Mouse (Mus musculus): ENCODE results near the gene Slc39a10. TPM values are rescaled to one million over a fixed set of nuclear protein-coding genes. Genes with fewer than 3 reads are reported as not detected.
"Not testable (repeated sequence)": the region's sequence is repeated elsewhere in the genome, so short reads cannot be mapped to it uniquely, and the experiment has no call there.

Gene Slc39a10
- polyA plus RNA-seq, 1 experiment from 2014 or later: 21.6 TPM

- ATAC-seq (ENCODE audit: low FRiP score, low TSS enrichment): no peak
- Histone ChIP-seq H3K4me2 (replicated peaks; ENCODE audit: low read depth) (no peak overlapping the region), H3K36me3 (ENCODE audit: control insufficient read depth, insufficient read depth, low read length) (no peaks in the 10 kb centered on the region), H3K9me3 (ENCODE audit: control insufficient read depth, low read length) (no peaks in the 10 kb centered on the region), H3K27me3 (ENCODE audit: control insufficient read depth, insufficient read depth, low read length) (no peaks in the 10 kb centered on the region), H3K4me1 (replicated peaks; ENCODE audit: control insufficient read depth, insufficient read depth) (no peaks in the 10 kb centered on the region), H3K9ac (ENCODE audit: low read length) (no peak overlapping the region), H3K27ac (replicated peaks) (no peak overlapping the region), H3K4me3 (ENCODE audit: low read depth, low read length) (no peak overlapping the region)
- WGBS: 57% methylated on average over 4 of the region's 4 CpGs
- TF ChIP-seq EP300 (optimal IDR thresholded peaks at IDR 0.05) (no peak), CTCF (IDR thresholded peaks at IDR 0.05; ENCODE audit: low read depth) (no peak)
- no peak for DNase-seq (ENCODE audit: low spot score)
Measured at GRCm38 (mm10) chr1:46843406-46843805, 49.2 kb downstream of the Slc39a10 start.

GRCm38 (mm10) chr1:46831927-46832326 is 60.7 kb downstream of the Slc39a10 start:
- WGBS: 91% methylated on average over 5 of the region's 5 CpGs
- no peaks in the 10 kb centered on the region for H3K4me1 ChIP-seq (replicated peaks; ENCODE audit: control insufficient read depth, insufficient read depth)

GRCm38 (mm10) chr1:46830066-46830843 is 62.4 kb downstream of the Slc39a10 start:
- Histone ChIP-seq H3K4me3 (ENCODE audit: low read depth, low read length) (no peak overlapping the region), H3K27ac (replicated peaks) (no peak overlapping the region), H3K27me3 (ENCODE audit: control insufficient read depth, insufficient read depth, low read length) (no peaks in the 10 kb centered on the region), H3K4me2 (replicated peaks; ENCODE audit: low read depth) (no peak overlapping the region), H3K9me3 (ENCODE audit: control insufficient read depth, low read length) (no peaks in the 10 kb centered on the region), H3K9ac (ENCODE audit: low read length) (no peak overlapping the region), H3K36me3 (ENCODE audit: control insufficient read depth, insufficient read depth, low read length) (no peaks in the 10 kb centered on the region), H3K4me1 (replicated peaks; ENCODE audit: control insufficient read depth, insufficient read depth) (no peaks in the 10 kb centered on the region)
- WGBS: 89% methylated on average over 2 of the region's 2 CpGs
- TF ChIP-seq EP300 (optimal IDR thresholded peaks at IDR 0.05) (no peak), CTCF (IDR thresholded peaks at IDR 0.05; ENCODE audit: low read depth) (no peak)
- DNase-seq (ENCODE audit: low spot score) (no peak), ATAC-seq (ENCODE audit: low FRiP score, low TSS enrichment) (no peak)

More at GRCm38 (mm10) chr1:46831927-46832326, 60.7 kb downstream of the Slc39a10 start:
- no peaks in the 10 kb centered on the region for H3K27me3 ChIP-seq (ENCODE audit: control insufficient read depth, insufficient read depth, low read length)
- TF ChIP-seq CTCF (IDR thresholded peaks at IDR 0.05; ENCODE audit: low read depth): no peak
- TF ChIP-seq EP300 (optimal IDR thresholded peaks at IDR 0.05): no peak
- H3K4me2 ChIP-seq (replicated peaks; ENCODE audit: low read depth): no peak overlapping the region
- no peak overlapping the region for H3K9ac ChIP-seq (ENCODE audit: low read length)
- no peaks in the 10 kb centered on the region for H3K36me3 ChIP-seq (ENCODE audit: control insufficient read depth, insufficient read depth, low read length)
- ATAC-seq (ENCODE audit: low FRiP score, low TSS enrichment) (no peak), DNase-seq (ENCODE audit: low spot score) (no peak)
- H3K27ac ChIP-seq (replicated peaks): no peak overlapping the region
- no peak overlapping the region for H3K4me3 ChIP-seq (ENCODE audit: low read depth, low read length)
- H3K9me3 ChIP-seq (ENCODE audit: control insufficient read depth, low read length): no peaks in the 10 kb centered on the region

GRCm38 (mm10) chr1:46822256-46822972 is 70.2 kb downstream of the Slc39a10 start:
- no peak overlapping the region for H3K9ac ChIP-seq (ENCODE audit: low read length)
- DNase-seq (ENCODE audit: low spot score) (no peak), ATAC-seq (ENCODE audit: low FRiP score, low TSS enrichment) (no peak)
- no peak overlapping the region for H3K27ac ChIP-seq (replicated peaks)
- no peaks in the 10 kb centered on the region for H3K9me3 ChIP-seq (ENCODE audit: control insufficient read depth, low read length)
- WGBS: 74% methylated on average over 4 of the region's 4 CpGs
- no peak overlapping the region for H3K4me2 ChIP-seq (replicated peaks; ENCODE audit: low read depth)
- no peak overlapping the region for H3K4me3 ChIP-seq (ENCODE audit: low read depth, low read length)
- TF ChIP-seq CTCF (IDR thresholded peaks at IDR 0.05; ENCODE audit: low read depth): no peak
- no peaks in the 10 kb centered on the region for H3K4me1 ChIP-seq (replicated peaks; ENCODE audit: control insufficient read depth, insufficient read depth)
- H3K36me3 ChIP-seq (ENCODE audit: control insufficient read depth, insufficient read depth, low read length): peaks cover 5% of the 10 kb centered on the region; the same call in 1 of the 2 replicates
- H3K27me3 ChIP-seq (ENCODE audit: control insufficient read depth, insufficient read depth, low read length): no peaks in the 10 kb centered on the region

GRCm38 (mm10) chr1:46817934-46818333 is 74.7 kb downstream of the Slc39a10 start:
- DNase-seq (ENCODE audit: low spot score) (no peak), ATAC-seq (ENCODE audit: low FRiP score, low TSS enrichment) (no peak)
- 87% methylated on average over 5 of the region's 5 CpGs for WGBS
- Histone ChIP-seq H3K27ac (replicated peaks) (no peak overlapping the region), H3K4me1 (replicated peaks; ENCODE audit: control insufficient read depth, insufficient read depth) (no peaks in the 10 kb centered on the region), H3K27me3 (ENCODE audit: control insufficient read depth, insufficient read depth, low read length) (no peaks in the 10 kb centered on the region), H3K4me3 (ENCODE audit: low read depth, low read length) (no peak overlapping the region), H3K9ac (ENCODE audit: low read length) (no peak overlapping the region), H3K4me2 (replicated peaks; ENCODE audit: low read depth) (no peak overlapping the region), H3K36me3 (ENCODE audit: control insufficient read depth, insufficient read depth, low read length) (0 out of 2 replicates have a peak, but pooled peaks cover 5% of the 10 kb centered on the region), H3K9me3 (ENCODE audit: control insufficient read depth, low read length) (no peaks in the 10 kb centered on the region)
- TF ChIP-seq EP300 (optimal IDR thresholded peaks at IDR 0.05): no peak
- no peak for TF ChIP-seq CTCF (IDR thresholded peaks at IDR 0.05; ENCODE audit: low read depth)

GRCm38 (mm10) chr1:46808630-46809029 is 84.0 kb downstream of the Slc39a10 start:
- H3K4me1 ChIP-seq (replicated peaks; ENCODE audit: control insufficient read depth, insufficient read depth); H3K4me2 ChIP-seq (replicated peaks; ENCODE audit: low read depth); H3K9ac ChIP-seq (ENCODE audit: low read length); H3K27me3 ChIP-seq (ENCODE audit: control insufficient read depth, insufficient read depth, low read length); H3K9me3 ChIP-seq (ENCODE audit: control insufficient read depth, low read length); H3K36me3 ChIP-seq (ENCODE audit: control insufficient read depth, insufficient read depth, low read length); H3K4me3 ChIP-seq (ENCODE audit: low read depth, low read length); H3K27ac ChIP-seq (replicated peaks); ATAC-seq (ENCODE audit: low FRiP score, low TSS enrichment); DNase-seq (ENCODE audit: low spot score): not testable (repeated sequence)
- WGBS: 74% methylated on average over 4 of the region's 4 CpGs
